Mouse (Mus musculus): ENCODE results near the gene Slc25a18.

GRCm38 (mm10) chr6:120795422-120796086 lies 22.2 kb downstream of the Slc25a18 start:
- TF ChIP-seq CTCF (IDR thresholded peaks at IDR 0.05; ENCODE audit: control insufficient read depth, insufficient read depth, insufficient read length), result no peak
- no peak for TF ChIP-seq CEBPB (IDR thresholded peaks at IDR 0.05; ENCODE audit: low read depth)
- no peak for TF ChIP-seq USF1 (IDR thresholded peaks at IDR 0.05; ENCODE audit: low read depth)

Measured in C2C12 (cell line).